Mouse (Mus musculus): Measurements from ENCODE around the gene Ralgapb. TPM values are rescaled to one million over a fixed set of nuclear protein-coding genes. Genes with fewer than 3 reads are reported as not detected.

The Ralgapb gene
- total RNA-seq, 1 experiment from 2014 or later = 44.8 TPM

GRCm38 (mm10) chr2:158518583-158518982 lies 108.9 kb downstream of the Ralgapb start:
- DNase-seq = no peak

GRCm38 (mm10) chr2:158519071-158519470 lies 109.4 kb downstream of the Ralgapb start:
- DNase-seq = no peak

- no peak for DNase-seq
Measured at GRCm38 (mm10) chr2:158519800-158520199, 110.2 kb downstream of the Ralgapb start.

GRCm38 (mm10) chr2:158523060-158523459 lies 113.4 kb downstream of the Ralgapb start:
- peak; percentile 61 for DNase-seq

- DNase-seq = no peak
Measured at GRCm38 (mm10) chr2:158524129-158524860, 114.6 kb downstream of the Ralgapb start.

- DNase-seq = peak; percentile 66
Measured at GRCm38 (mm10) chr2:158534090-158534489, 124.4 kb downstream of the Ralgapb start.

GRCm38 (mm10) chr2:158534559-158534958 lies 124.9 kb downstream of the Ralgapb start:
- no peak for DNase-seq

GRCm38 (mm10) chr2:158539433-158540305 lies 130.0 kb downstream of the Ralgapb start:
- DNase-seq = no peak

- no peak for DNase-seq
Measured at GRCm38 (mm10) chr2:158541286-158541685, 131.6 kb downstream of the Ralgapb start.

GRCm38 (mm10) chr2:158545266-158545665 lies 135.6 kb downstream of the Ralgapb start:
- DNase-seq = no peak

- DNase-seq = peak; percentile 86
Measured at GRCm38 (mm10) chr2:158546751-158547150, 137.1 kb downstream of the Ralgapb start.

Other genes with a start within 250 kb of the Ralgapb start
- 2.0 and 2.4 TPM in 2 replicates for gene D630003M21Rik, start 180.6 kb upstream of the Ralgapb start, total RNA-seq (2021)
- gene Bpi, start 151.8 kb upstream of the Ralgapb start, total RNA-seq (2021) = not detected in 2 replicates
- 19.6 and 34.2 TPM in 2 replicates for gene Lbp, start 103.4 kb upstream of the Ralgapb start, total RNA-seq (2021)
- 3.5 and 6.6 TPM in 2 replicates for gene Snhg11, start 34.2 kb upstream of the Ralgapb start, total RNA-seq (2021)
- gene Adig, start 92.8 kb downstream of the Ralgapb start, total RNA-seq (2021) = 151 and 169 TPM in 2 replicates
- not detected in 2 replicates for gene Arhgap40, start 102.9 kb downstream of the Ralgapb start, total RNA-seq (2021)
- gene Slc32a1, start 200.9 kb downstream of the Ralgapb start, total RNA-seq (2021) = 0.26 TPM in 1 of 2 replicates, not detected in the other
- gene Actr5, start 215.0 kb downstream of the Ralgapb start, total RNA-seq (2021) = 9.9 and 10.8 TPM in 2 replicates

All from adrenal gland, postnatal 14 days (tissue).